Mouse (Mus musculus) forebrain, embryonic 16.5 days (tissue): ENCODE measurements around the gene Cfap43. TPM values are rescaled to one million over a fixed set of nuclear protein-coding genes. Genes with fewer than 3 reads are reported as not detected.

Experiments used
- ATAC-seq: fragments of 200-750 bp; cut with Nextera tagmentation; 2 replicates; pipeline ENCODE4 v1.8.0; 2017; ENCODE audit warnings: mild to moderate bottlenecking, moderate library complexity
- H3K27ac ChIP-seq: fragments of 300-500 bp; sonication (generic); 2 replicates; pipeline ENCODE4 v1.5.1; 2014; ENCODE audit warnings: low read length, control low read depth
- H3K27me3 ChIP-seq: fragments of 300-500 bp; sonication (generic); replicated peaks from 2 replicates; pipeline ENCODE4 v1.6.1; 2014; ENCODE audit warnings: low read length; ENCODE audit not compliant: control insufficient read depth, insufficient read depth
- H3K36me3 ChIP-seq: fragments of 300-500 bp; sonication (generic); 2 replicates; pipeline ENCODE4 v1.6.1; 2014; ENCODE audit not compliant: control insufficient read depth, insufficient read depth
- H3K4me1 ChIP-seq: fragments of 300-500 bp; sonication (generic); replicated peaks from 2 replicates; pipeline ENCODE4 v1.6.1; 2014; ENCODE audit warnings: low read length; ENCODE audit not compliant: control insufficient read depth, insufficient read depth
- H3K4me2 ChIP-seq: fragments of 300-500 bp; sonication (generic); 2 replicates; pipeline ENCODE4 v1.6.1; 2014; ENCODE audit warnings: mild to moderate bottlenecking, low read length, control low read depth
- H3K4me3 ChIP-seq: fragments of 300-500 bp; sonication (generic); replicated peaks from 2 replicates; pipeline ENCODE4 v1.5.1; 2014; ENCODE audit warnings: mild to moderate bottlenecking, low read length, control low read depth
- H3K9ac ChIP-seq: fragments of 300-500 bp; sonication (generic); replicated peaks from 2 replicates; pipeline ENCODE4 v1.6.1; 2014; ENCODE audit warnings: low read depth, low read length, control low read depth
- H3K9me3 ChIP-seq: fragments of 300-500 bp; sonication (generic); 2 replicates; pipeline ENCODE4 v1.6.1; 2016; ENCODE audit warnings: low read length; ENCODE audit not compliant: control insufficient read depth
- WGBS: fragments of 180-500 bp; shearing (Covaris S2); extraction: QIAGEN DNeasy Blood & Tissue Kit; methylation state at CpG from one replicate; pipeline ENCODE4 v1.1.7; 2014; 5-methylcytosine and 5-hydroxymethylcytosine counted together
- polyA plus RNA-seq: library from polyadenylated mRNA; unstranded; fragments of >200 nt; fragmentation: Nextera tagmentation; extraction: Ambion mirVana; gene quantifications from 2 replicates; pipeline ENCODE4 v1.2.1, GENCODE M21; 2015

Gene Cfap43
- polyA plus RNA-seq, 1 experiment from 2014 or later: 1.1 TPM

DNA sequence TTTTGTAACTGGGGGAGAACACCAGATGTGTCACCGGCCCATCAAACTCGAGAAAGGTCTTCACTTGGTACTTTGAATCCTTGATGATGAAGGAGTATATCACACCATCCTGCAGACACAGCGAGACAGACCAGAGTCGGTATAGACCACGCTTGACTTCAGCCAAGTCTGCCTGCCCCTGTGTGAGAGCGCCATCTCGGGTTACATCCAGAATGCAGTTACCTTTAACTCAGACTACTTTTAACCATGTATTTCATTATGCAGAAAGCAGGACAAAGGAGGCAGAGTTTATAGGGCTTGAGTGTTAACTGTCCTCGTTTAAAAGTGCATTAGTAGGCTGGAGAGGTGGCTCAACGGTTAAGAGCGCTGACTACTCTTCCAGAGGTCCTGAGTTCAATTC, 107.0 kb downstream of the Cfap43 start:
- no peak for ATAC-seq
- Histone ChIP-seq H3K4me1 (no peaks in the 10 kb centered on the region), H3K9ac (no peak overlapping the region), H3K27ac (no peak overlapping the region), H3K4me3 (no peak overlapping the region), H3K36me3 (no peaks in the 10 kb centered on the region), H3K27me3 (no peaks in the 10 kb centered on the region), H3K4me2 (no peak overlapping the region), H3K9me3 (no peaks in the 10 kb centered on the region)
- WGBS: 78% methylated on average over 10 of the region's 10 CpGs

GRCm38 (mm10) chr19:47798583-47798982, 120.5 kb downstream of the Cfap43 start:
- H3K36me3 ChIP-seq: no peaks in the 10 kb centered on the region
- WGBS: 44% methylated on average over 10 of the region's 10 CpGs
- H3K4me2 ChIP-seq: no peak overlapping the region
- no peaks in the 10 kb centered on the region for H3K27me3 ChIP-seq
- H3K9ac ChIP-seq: no peak overlapping the region
- H3K27ac ChIP-seq: no peak overlapping the region
- no peak overlapping the region for H3K4me3 ChIP-seq
- H3K9me3 ChIP-seq: no peaks in the 10 kb centered on the region
- no peaks in the 10 kb centered on the region for H3K4me1 ChIP-seq
- ATAC-seq: no peak

- Histone ChIP-seq H3K27ac (no peak overlapping the region), H3K9ac (no peak overlapping the region), H3K36me3 (no peaks in the 10 kb centered on the region), H3K4me2 (no peak overlapping the region), H3K4me3 (no peak overlapping the region), H3K9me3 (no peaks in the 10 kb centered on the region), H3K27me3 (no peaks in the 10 kb centered on the region), H3K4me1 (no peaks in the 10 kb centered on the region)
- WGBS: 7% methylated on average over 7 of the region's 7 CpGs
- ATAC-seq: no peak
These were observed 122.4 kb downstream of the Cfap43 start for GRCm38 (mm10) chr19:47796699-47797098.

- no peak overlapping the region for H3K9ac ChIP-seq
- H3K36me3 ChIP-seq: no peaks in the 10 kb centered on the region
- no peak overlapping the region for H3K4me3 ChIP-seq
- WGBS: 35% methylated on average over 15 of the region's 15 CpGs
- ATAC-seq: no peak
- H3K9me3 ChIP-seq: no peaks in the 10 kb centered on the region
- H3K4me1 ChIP-seq: no peaks in the 10 kb centered on the region
- H3K4me2 ChIP-seq: no peak overlapping the region
- no peaks in the 10 kb centered on the region for H3K27me3 ChIP-seq
- no peak overlapping the region for H3K27ac ChIP-seq
These were observed 123.9 kb downstream of the Cfap43 start for GRCm38 (mm10) chr19:47795009-47795728.

- WGBS: 20% methylated on average over 4 of the region's 5 CpGs
- Histone ChIP-seq H3K9ac (no peak overlapping the region), H3K4me2 (no peak overlapping the region), H3K36me3 (no peaks in the 10 kb centered on the region), H3K4me1 (no peaks in the 10 kb centered on the region), H3K27me3 (no peaks in the 10 kb centered on the region), H3K4me3 (no peak overlapping the region), H3K9me3 (no peaks in the 10 kb centered on the region), H3K27ac (no peak overlapping the region)
- no peak for ATAC-seq
These were observed 124.8 kb downstream of the Cfap43 start for GRCm38 (mm10) chr19:47794331-47794730.

DNA sequence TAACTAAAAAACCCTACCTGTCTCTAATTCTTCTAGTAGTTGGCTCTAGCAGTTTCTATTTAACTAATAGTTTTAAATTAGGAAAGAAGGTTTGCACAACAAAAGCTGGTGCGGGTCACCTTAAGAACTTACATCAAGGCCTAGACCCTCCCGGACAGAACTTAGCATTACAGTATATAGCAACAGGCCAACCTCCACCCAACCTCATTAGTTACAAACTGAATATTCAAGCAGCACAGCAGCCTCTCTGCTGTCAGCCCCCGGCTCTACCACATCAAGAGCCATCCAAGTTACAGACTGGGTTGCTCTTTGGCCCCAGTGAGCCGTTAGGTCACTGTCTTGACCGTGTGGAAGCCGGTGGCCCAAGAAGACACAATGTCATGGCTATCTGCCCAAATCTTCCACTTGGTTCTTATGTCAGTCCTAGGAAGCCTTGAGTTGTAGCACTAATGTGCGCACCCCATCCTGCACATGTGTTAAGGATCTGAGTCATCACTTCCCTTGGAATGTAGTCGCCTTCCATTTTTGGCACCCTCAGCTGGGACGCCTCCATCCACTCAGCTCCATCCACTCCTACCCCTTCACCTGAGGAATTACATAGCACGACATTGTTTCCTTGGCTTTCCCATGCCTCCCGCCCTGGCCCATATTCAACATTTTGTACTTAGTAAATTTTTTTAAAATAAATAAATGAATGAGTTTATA, 128.6 kb downstream of the Cfap43 start:
- H3K4me3 ChIP-seq: no peak overlapping the region
- no peak for ATAC-seq
- no peak overlapping the region for H3K27ac ChIP-seq
- no peaks in the 10 kb centered on the region for H3K4me1 ChIP-seq
- 95% methylated on average over 11 of the region's 11 CpGs for WGBS
- no peak overlapping the region for H3K9ac ChIP-seq
- no peaks in the 10 kb centered on the region for H3K9me3 ChIP-seq
- H3K4me2 ChIP-seq: no peak overlapping the region
- H3K27me3 ChIP-seq: no peaks in the 10 kb centered on the region
- no peaks in the 10 kb centered on the region for H3K36me3 ChIP-seq

DNA sequence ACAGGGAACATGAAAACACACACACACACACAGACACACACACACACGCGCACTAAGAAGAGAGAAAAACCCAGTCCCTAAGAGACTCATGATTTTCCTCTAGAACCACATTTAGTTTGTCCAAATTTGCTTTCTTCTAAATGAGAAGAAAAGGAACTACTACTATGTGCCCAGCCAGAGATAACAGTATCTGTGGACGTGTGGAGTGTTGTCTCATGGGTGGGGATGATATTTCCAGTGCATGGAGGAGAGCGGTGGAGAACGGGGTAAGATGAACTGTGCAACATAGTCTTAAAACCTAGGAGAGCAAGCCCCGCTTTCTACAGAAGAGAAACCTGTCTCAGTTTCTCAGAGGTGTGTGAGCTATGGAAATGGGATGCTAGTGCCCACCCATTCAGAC, 135.2 kb downstream of the Cfap43 start:
- Histone ChIP-seq H3K9ac (no peak overlapping the region), H3K27me3 (no peaks in the 10 kb centered on the region), H3K27ac (no peak overlapping the region), H3K36me3 (no peaks in the 10 kb centered on the region), H3K4me1 (no peaks in the 10 kb centered on the region), H3K4me3 (no peak overlapping the region), H3K9me3 (no peaks in the 10 kb centered on the region), H3K4me2 (no peak overlapping the region)
- WGBS: 95% methylated on average over 6 of the region's 6 CpGs
- ATAC-seq: no peak

GRCm38 (mm10) chr19:47780972-47781371, 138.1 kb downstream of the Cfap43 start:
- WGBS: 79% methylated on average over 11 of the region's 11 CpGs

DNA sequence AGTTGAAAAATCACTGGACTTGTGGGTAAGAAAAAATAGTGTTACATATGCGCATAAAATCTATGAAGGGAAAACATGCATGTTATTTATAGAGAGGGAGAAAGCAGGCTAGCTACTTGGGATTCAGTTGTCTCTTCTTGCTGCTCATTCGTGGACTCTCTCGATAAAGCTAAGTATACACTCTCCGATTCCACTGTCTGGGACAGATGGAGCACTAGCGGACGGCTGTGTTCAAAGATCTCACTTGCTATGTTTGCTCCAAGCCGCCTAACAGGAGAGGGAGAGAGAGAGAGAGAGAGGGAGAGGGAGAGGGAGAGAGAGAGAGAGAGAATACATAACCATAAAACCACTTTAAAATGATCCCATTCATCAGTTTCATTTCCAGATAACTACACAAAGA, 138.9 kb downstream of the Cfap43 start:
- H3K4me1 ChIP-seq: no peaks in the 10 kb centered on the region
- 86% methylated on average over 7 of the region's 7 CpGs for WGBS
- H3K27ac ChIP-seq: no peak overlapping the region

More at GRCm38 (mm10) chr19:47780972-47781371, 138.1 kb downstream of the Cfap43 start:
- Histone ChIP-seq H3K4me2 (no peak overlapping the region), H3K27ac (no peak overlapping the region), H3K4me3 (no peak overlapping the region), H3K36me3 (no peaks in the 10 kb centered on the region), H3K4me1 (no peaks in the 10 kb centered on the region), H3K9ac (no peak overlapping the region), H3K27me3 (no peaks in the 10 kb centered on the region), H3K9me3 (no peaks in the 10 kb centered on the region)
- no peak for ATAC-seq

More for the DNA sequence above, 138.9 kb downstream of the Cfap43 start:
- ATAC-seq: 0 out of 2 replicates have a peak, but pooled peaks have one; percentile 43
- Histone ChIP-seq H3K4me3 (no peak overlapping the region), H3K9ac (no peak overlapping the region), H3K36me3 (no peaks in the 10 kb centered on the region), H3K4me2 (no peak overlapping the region), H3K27me3 (no peaks in the 10 kb centered on the region), H3K9me3 (no peaks in the 10 kb centered on the region)
